Comparison of ENCODE assay signal across 36 mouse cellular contexts in genomic region chr10:76572151-76572550, GRCm38 (mm10). TPM values are rescaled to one million over a fixed set of nuclear protein-coding genes. Genes with fewer than 3 reads are reported as not detected.
"Had no signal": no experiment of that assay in that cellular context is flagged by ENCODE, and none has a peak within 500 bp of the region (broad histone marks: within the 10 kb centered on the region; RNA-seq: fewer than 3 reads in every experiment).

No protein-coding gene starts in this region.

- H3K9me3 ChIP-seq: embryonic facial prominence, embryonic 10.5 days; embryonic facial prominence, embryonic 12.5 days; embryonic facial prominence, embryonic 13.5 days; embryonic facial prominence, embryonic 15.5 days; forebrain, embryonic 10.5 days; forebrain, embryonic 13.5 days; forebrain, embryonic 15.5 days had no signal

- H3K27ac ChIP-seq: embryonic facial prominence, embryonic 10.5 days; embryonic facial prominence, embryonic 12.5 days; embryonic facial prominence, embryonic 13.5 days; embryonic facial prominence, embryonic 15.5 days; forebrain, embryonic 10.5 days; forebrain, embryonic 12.5 days; forebrain, embryonic 13.5 days; forebrain, embryonic 15.5 days; gastrocnemius, adult 2 months; heart, adult 2 months had no signal

- H3K27me3 ChIP-seq: embryonic facial prominence, embryonic 12.5 days; embryonic facial prominence, embryonic 13.5 days; embryonic facial prominence, embryonic 15.5 days; forebrain, embryonic 12.5 days; forebrain, embryonic 13.5 days; forebrain, embryonic 15.5 days had no signal

- DNase-seq: cerebellum, adult 9-10 months; cerebellum, adult 9-11 months; cerebellum, postnatal 10 days; cerebellum, postnatal 25 days; cerebellum, postnatal 36 days; embryo, embryonic 11 days; forebrain, postnatal 0 days; gastrocnemius, adult 2 months; gastrocnemius, postnatal 10 days; gastrocnemius, postnatal 14 days; gastrocnemius, postnatal 25 days; gastrocnemius, postnatal 36 days; heart, adult 11 months; heart, adult 18-20 months; heart, adult 2 months had no signal

- H3K36me3 ChIP-seq: embryonic facial prominence, embryonic 10.5 days; embryonic facial prominence, embryonic 12.5 days; embryonic facial prominence, embryonic 13.5 days; embryonic facial prominence, embryonic 15.5 days; forebrain, embryonic 10.5 days; forebrain, embryonic 12.5 days; forebrain, embryonic 15.5 days had no signal

- H3K4me2 ChIP-seq: embryonic facial prominence, embryonic 12.5 days; embryonic facial prominence, embryonic 13.5 days; embryonic facial prominence, embryonic 15.5 days; forebrain, embryonic 12.5 days; forebrain, embryonic 13.5 days; forebrain, embryonic 15.5 days had no signal

- H3K4me1 ChIP-seq: embryonic facial prominence, embryonic 12.5 days; embryonic facial prominence, embryonic 13.5 days; embryonic facial prominence, embryonic 15.5 days; forebrain, embryonic 12.5 days; forebrain, embryonic 13.5 days; forebrain, embryonic 15.5 days had no signal

- ATAC-seq: forebrain, embryonic 13.5 days; forebrain, embryonic 14.5 days; forebrain, embryonic 15.5 days; forebrain, embryonic 16.5 days; forebrain, postnatal 0 days had no signal

- H3K9ac ChIP-seq: embryonic facial prominence, embryonic 12.5 days; embryonic facial prominence, embryonic 13.5 days; embryonic facial prominence, embryonic 15.5 days; forebrain, embryonic 12.5 days; forebrain, embryonic 13.5 days; forebrain, embryonic 15.5 days; forebrain, postnatal 0 days had no signal

- H3K4me3 ChIP-seq: embryonic facial prominence, embryonic 10.5 days; embryonic facial prominence, embryonic 12.5 days; embryonic facial prominence, embryonic 13.5 days; embryonic facial prominence, embryonic 15.5 days; erythroblast, embryonic 14.5 days; forebrain, embryonic 10.5 days; forebrain, embryonic 12.5 days; forebrain, embryonic 13.5 days; forebrain, embryonic 15.5 days; gastrocnemius, adult 2 months; heart, adult 2 months had no signal

RNA-seq across cellular contexts. Expression of gene Ftcd, which starts 3.3 kb away (rescaled TPM):
- total RNA-seq: common myeloid progenitor, adult 5-6 weeks; gastrocnemius, adult 2 months; gastrocnemius, postnatal 10 days; gastrocnemius, postnatal 14 days; gastrocnemius, postnatal 25 days; gastrocnemius, postnatal 36 days; granulocyte monocyte progenitor cell, adult 5-6 weeks; heart, adult 18-20 months; heart, adult 2 months; heart, adult 8-10 months had no signal
- polyA plus RNA-seq: embryonic facial prominence, embryonic 10.5 days; embryonic facial prominence, embryonic 11.5 days; embryonic facial prominence, embryonic 13.5 days; embryonic facial prominence, embryonic 15.5 days; erythroblast, embryonic 14.5 days; forebrain, embryonic 10.5 days; forebrain, embryonic 11.5 days; forebrain, embryonic 12.5 days; forebrain, embryonic 13.5 days; forebrain, embryonic 14.5 days; forebrain, embryonic 15.5 days; frontal cortex, adult 2 months; heart, adult 2 months had no signal

RNA-seq across cellular contexts. Expression of gene Spatc1l, which starts 10.1 kb away (rescaled TPM):
- total RNA-seq: common myeloid progenitor, adult 5-6 weeks; forebrain, postnatal 0 days; gastrocnemius, adult 18-20 months; gastrocnemius, adult 2 months; gastrocnemius, adult 8-10 months; gastrocnemius, postnatal 10 days; gastrocnemius, postnatal 14 days; gastrocnemius, postnatal 25 days; gastrocnemius, postnatal 36 days; gastrocnemius, postnatal 4 days; granulocyte monocyte progenitor cell, adult 5-6 weeks; heart, adult 18-20 months; heart, adult 2 months; heart, adult 8-10 months had no signal
- polyA plus RNA-seq: embryonic facial prominence, embryonic 11.5 days; embryonic facial prominence, embryonic 12.5 days; embryonic facial prominence, embryonic 13.5 days; embryonic facial prominence, embryonic 14.5 days; erythroblast, embryonic 14.5 days; forebrain, embryonic 10.5 days; forebrain, embryonic 11.5 days; forebrain, embryonic 12.5 days; forebrain, embryonic 14.5 days; forebrain, embryonic 15.5 days; forebrain, postnatal 0 days had no signal

RNA-seq across cellular contexts. Expression of gene Col6a2, which starts 51.3 kb away (rescaled TPM):
- total RNA-seq: granulocyte monocyte progenitor cell, adult 5-6 weeks had no signal
- polyA plus RNA-seq: erythroblast, embryonic 14.5 days had no signal
